Mouse (Mus musculus) brain, embryonic 14.5 days (tissue): ENCODE results near the gene Szrd1. TPM values are rescaled to one million over a fixed set of nuclear protein-coding genes. Genes with fewer than 3 reads are reported as not detected.
"Not testable (repeated sequence)": the region's sequence is repeated elsewhere in the genome, so short reads cannot be mapped to it uniquely, and the experiment has no call there.

Source experiments
- DNase-seq: peaks from one replicate; pipeline ENCODE4 v3.0.0-alpha.2; 2011; ENCODE audit warnings: low read depth
- CTCF ChIP-seq: fragments of 200-500 bp; IDR thresholded peaks from 2 replicates; pipeline ENCODE4 v1.5.1; 2012; ENCODE audit warnings: inconsistent platforms, mild to moderate bottlenecking, moderate library complexity, borderline replicate concordance; ENCODE audit not compliant: insufficient read depth, insufficient read length; ENCODE audit errors: extremely low read depth
- POLR2A ChIP-seq: fragments of 200-500 bp; IDR thresholded peaks from 2 replicates; pipeline ENCODE4 v1.6.1; 2012; ENCODE audit warnings: mild to moderate bottlenecking, inconsistent platforms, borderline replicate concordance; ENCODE audit not compliant: poor library complexity, insufficient read depth, insufficient read length, severe bottlenecking; ENCODE audit errors: extremely low read depth
- polyA plus RNA-seq: library from polyadenylated mRNA; depleted of rRNA; stranded (reverse); fragments of >200 nt; gene quantifications from 2 replicates; pipeline ENCODE4 v1.2.3, GENCODE M21; 2012

Gene Szrd1
- polyA plus RNA-seq, 1 experiment = 46.0 TPM

GRCm38 (mm10) chr4:141165744-141166292 lies 26.2 kb upstream of the Szrd1 start:
- no peak for DNase-seq
- TF ChIP-seq CTCF (no peak), POLR2A (no peak)

- DNase-seq = no peak
- TF ChIP-seq CTCF = no peak
- no peak for TF ChIP-seq POLR2A
These were observed 24.2 kb upstream of the Szrd1 start for GRCm38 (mm10) chr4:141163729-141164128.

DNA sequence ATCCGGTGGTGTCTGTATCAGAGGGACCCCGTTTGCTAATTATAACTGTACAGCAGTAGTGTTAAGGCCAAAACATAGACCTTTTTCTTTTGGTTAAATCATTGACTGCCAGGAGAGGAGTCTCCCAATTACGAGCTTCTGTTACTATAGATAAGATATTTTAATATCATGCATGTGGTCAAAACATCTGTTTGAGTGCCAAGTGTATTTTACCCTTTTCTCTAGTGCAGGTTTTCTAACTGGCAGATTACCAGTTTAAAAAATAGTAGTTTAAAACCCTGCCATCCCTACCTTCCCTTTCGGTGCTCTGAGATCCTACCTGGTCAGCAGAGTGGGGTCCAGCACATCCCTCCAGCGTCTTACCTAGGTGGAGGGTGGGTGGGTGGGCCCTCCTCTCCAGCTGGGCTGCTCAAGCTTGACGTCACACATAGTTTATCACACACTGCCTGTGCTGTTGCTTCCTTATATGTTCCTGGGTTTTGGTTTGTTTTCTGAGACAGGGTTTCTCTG lies 22.2 kb upstream of the Szrd1 start:
- TF ChIP-seq CTCF (no peak), POLR2A (no peak)
- no peak for DNase-seq

GRCm38 (mm10) chr4:141160193-141160592 lies 20.6 kb upstream of the Szrd1 start:
- TF ChIP-seq CTCF (no peak), POLR2A (no peak)
- no peak for DNase-seq

GRCm38 (mm10) chr4:141159666-141160065 lies 20.1 kb upstream of the Szrd1 start:
- TF ChIP-seq CTCF = no peak
- TF ChIP-seq POLR2A = no peak
- DNase-seq = no peak

DNA sequence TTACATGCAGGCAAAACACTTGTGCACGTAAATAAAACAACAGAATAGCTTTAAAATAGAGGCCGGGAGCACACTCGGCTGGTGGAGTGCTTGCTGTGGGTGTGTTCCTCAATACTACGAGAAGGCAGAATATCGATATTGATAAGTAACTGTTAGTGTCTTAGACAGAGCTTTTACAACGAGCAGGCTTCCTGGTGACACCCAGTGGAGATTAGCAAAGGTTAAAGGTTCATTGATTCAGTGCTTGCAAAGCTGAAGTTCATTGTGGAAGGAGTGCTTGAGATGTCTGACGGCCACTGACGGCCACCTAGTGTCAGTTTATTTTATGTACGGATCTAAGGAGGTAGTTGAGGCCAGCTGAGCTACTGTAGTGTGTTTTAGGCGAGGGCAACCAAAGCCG lies 19.5 kb upstream of the Szrd1 start:
- no peak for TF ChIP-seq POLR2A
- DNase-seq = no peak

- DNase-seq = no peak
- TF ChIP-seq CTCF (no peak), POLR2A (no peak)
These were observed 19.0 kb upstream of the Szrd1 start for GRCm38 (mm10) chr4:141158609-141159008.

DNA sequence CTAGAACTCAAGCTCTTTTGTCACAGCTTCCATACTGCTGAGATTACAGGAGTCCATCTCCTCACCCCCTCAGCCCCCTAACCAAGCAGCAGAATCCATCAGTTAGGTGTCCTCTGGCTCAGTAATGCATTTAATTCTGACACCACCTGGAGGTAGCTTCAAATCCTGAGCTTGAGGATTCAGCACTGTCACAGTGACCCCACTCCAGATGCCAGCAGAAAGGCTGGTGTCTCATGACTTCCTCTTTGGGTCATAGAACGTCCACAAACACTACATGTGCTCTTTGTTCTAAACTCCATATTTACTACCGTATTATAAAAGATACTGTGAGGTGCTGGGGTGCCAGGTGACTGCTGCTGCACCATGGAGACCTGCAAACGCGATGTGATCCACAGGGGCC lies 17.9 kb upstream of the Szrd1 start:
- TF ChIP-seq POLR2A (no peak), CTCF (no peak)
- no peak for DNase-seq

- no peak for TF ChIP-seq POLR2A
- no peak for TF ChIP-seq CTCF
- DNase-seq = no peak
These were observed 9.5 kb upstream of the Szrd1 start for GRCm38 (mm10) chr4:141149116-141149515.

GRCm38 (mm10) chr4:141148009-141148801 lies 8.6 kb upstream of the Szrd1 start:
- DNase-seq = peak; percentile 52
- TF ChIP-seq POLR2A (no peak), CTCF (no peak)

- peak; percentile 97 for DNase-seq
These were observed 7.8 kb upstream of the Szrd1 start, which contains the start of gene Fbxo42 for GRCm38 (mm10) chr4:141147112-141148008. Gene Fbxo42 (plus strand): TSS chr4:141147913.

GRCm38 (mm10) chr4:141146491-141147033 lies 7.0 kb upstream of the Szrd1 start:
- DNase-seq = no peak
- TF ChIP-seq CTCF (no peak), POLR2A (no peak)

More at GRCm38 (mm10) chr4:141147112-141148008, 7.8 kb upstream of the Szrd1 start, which contains the start of gene Fbxo42:
- peak; percentile 94; the same call in 1 of the 2 replicates for TF ChIP-seq POLR2A
- peak; percentile 89 for TF ChIP-seq CTCF

DNA sequence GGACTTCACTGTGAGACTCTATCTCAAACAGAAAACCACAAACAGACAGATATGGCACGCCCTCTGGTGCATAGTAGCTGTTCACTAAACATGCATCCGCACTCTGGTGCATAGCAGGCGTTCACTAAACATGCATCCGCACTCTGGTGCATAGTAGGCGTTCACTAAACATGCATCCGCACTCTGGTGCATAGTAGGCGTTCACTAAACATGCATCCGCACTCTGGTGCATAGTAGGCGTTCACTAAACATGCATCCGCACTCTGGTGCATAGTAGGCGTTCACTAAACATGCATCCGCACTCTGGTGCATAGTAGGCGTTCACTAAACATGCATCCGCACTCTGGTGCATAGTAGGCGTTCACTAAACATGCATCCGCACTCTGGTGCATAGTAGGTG lies 5.5 kb upstream of the Szrd1 start:
- DNase-seq = not testable (repeated sequence)
